Mouse (Mus musculus): Measurements from ENCODE around the gene Pla2g2c. TPM values are rescaled to one million over a fixed set of nuclear protein-coding genes. Genes with fewer than 3 reads are reported as not detected.

Gene Pla2g2c
- polyA plus RNA-seq, 1 experiment from 2014 or later, result 0.55 TPM

Other genes with a start within 250 kb of the Pla2g2c start
- 1.2 and 2.0 TPM in 2 replicates for gene Vwa5b1, start 88.9 kb upstream of the Pla2g2c start, polyA plus RNA-seq (2014; fragmentation: Nextera tagmentation; extraction: Ambion mirVana)
- gene Ubxn10, start 12.4 kb downstream of the Pla2g2c start, polyA plus RNA-seq (2014; fragmentation: Nextera tagmentation; extraction: Ambion mirVana), result 4.6 and 5.5 TPM in 2 replicates
- gene Pla2g2f, start 32.8 kb downstream of the Pla2g2c start, polyA plus RNA-seq (2014; fragmentation: Nextera tagmentation; extraction: Ambion mirVana), result not detected in 2 replicates
- gene Pla2g2d, start 50.9 kb downstream of the Pla2g2c start, polyA plus RNA-seq (2014; fragmentation: Nextera tagmentation; extraction: Ambion mirVana), result 0.62 and 0.74 TPM in 2 replicates
- 0.29 TPM in 2 replicates for gene Pla2g5, start 138.7 kb downstream of the Pla2g2c start, polyA plus RNA-seq (2014; fragmentation: Nextera tagmentation; extraction: Ambion mirVana)
- not detected in 2 replicates for gene Gm13030, start 149.2 kb downstream of the Pla2g2c start, polyA plus RNA-seq (2014; fragmentation: Nextera tagmentation; extraction: Ambion mirVana)
- not detected in 2 replicates for gene Pla2g2e, start 153.2 kb downstream of the Pla2g2c start, polyA plus RNA-seq (2014; fragmentation: Nextera tagmentation; extraction: Ambion mirVana)
- gene Otud3, start 189.2 kb downstream of the Pla2g2c start, polyA plus RNA-seq (2014; fragmentation: Nextera tagmentation; extraction: Ambion mirVana), result 2.8 and 3.3 TPM in 2 replicates
- gene Rnf186, start 242.3 kb downstream of the Pla2g2c start, polyA plus RNA-seq (2014; fragmentation: Nextera tagmentation; extraction: Ambion mirVana), result not detected in 2 replicates
- 0.63 and 1.3 TPM in 2 replicates for gene Tmco4, start 248.1 kb downstream of the Pla2g2c start, polyA plus RNA-seq (2014; fragmentation: Nextera tagmentation; extraction: Ambion mirVana)